In the genomic region with DNA sequence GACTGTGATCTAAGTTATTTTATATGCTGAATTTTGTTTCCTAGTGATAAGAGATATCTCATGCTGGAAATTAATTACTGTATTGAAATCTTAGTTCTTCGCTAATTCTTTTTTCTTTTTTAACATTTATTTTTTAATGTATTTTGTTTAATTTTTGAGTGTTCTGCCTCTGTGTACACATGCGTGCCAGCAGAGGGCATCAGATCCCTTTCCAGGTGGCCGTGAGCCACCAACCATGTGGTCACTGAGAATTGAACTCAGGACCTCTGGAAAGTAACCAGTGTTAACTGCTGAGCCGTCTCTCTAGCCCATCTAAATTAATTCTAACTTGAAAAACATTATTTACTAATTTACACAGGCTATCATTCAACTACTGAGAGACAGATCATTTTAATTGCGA, we compare ENCODE assay signal across 8 mouse cellular contexts.
DNase-seq lines count a peak whose midpoint lies in the region; ATAC-seq and TF ChIP-seq lines count a peak whose summit lies in the region.
"Had no signal": no experiment of that assay in that cellular context is flagged by ENCODE, and none has a peak within 500 bp of the region (broad histone marks: within the 10 kb centered on the region; RNA-seq: fewer than 3 reads in every experiment).

No protein-coding gene starts in this region.

- no peak for DNase-seq in layer of hippocampus, adult 2 months (ENCODE audit: low spot score in 2 of 2)
- DNase-seq in layer of hippocampus, postnatal 10 days (ENCODE audit: low spot score in 2 of 2): no peak
- peak; percentile 65 for DNase-seq in NIH3T3 (ENCODE audit: low read depth)
- peak; percentile 35 for DNase-seq in embryo, embryonic 10 days (ENCODE audit: low spot score)
- DNase-seq in ovary, postnatal 14 days (ENCODE audit: low spot score): no peak

- no peak overlapping the region for H3K27ac ChIP-seq in layer of hippocampus, adult 2 months
- H3K27ac ChIP-seq: embryonic facial prominence, embryonic 15.5 days had no signal

- no peak overlapping the region for H3K4me3 ChIP-seq in layer of hippocampus, adult 2 months
- H3K4me3 ChIP-seq: embryonic facial prominence, embryonic 15.5 days had no signal

- peak; percentile 63 for ATAC-seq in megakaryocyte, adult 5-6 weeks (ENCODE audit: poor library complexity, severe bottlenecking)
- ATAC-seq in erythroblast, adult 5-6 weeks (replicated peaks; ENCODE audit: low FRiP score, poor library complexity, severe bottlenecking): no peak

- TF ChIP-seq CTCF in layer of hippocampus, adult 2 months (conservative IDR thresholded peaks at IDR 0.05): peak; percentile 82

Comparison
In these comparisons a context has a peak if more than half of its experiments do, and no peak if none do; other contexts are left out.
1. DNase-seq: peak in NIH3T3 (single experiment) and embryo, embryonic 10 days (single experiment); none in layer of hippocampus, adult 2 months (0 of 2), layer of hippocampus, postnatal 10 days (0 of 2) and ovary, postnatal 14 days (single experiment).